Mouse (Mus musculus) ovary, adult 18-20 months (tissue): ENCODE results near the gene Sox30.
"Not testable (repeated sequence)": the region's sequence is repeated elsewhere in the genome, so short reads cannot be mapped to it uniquely, and the experiment has no call there.

ENCODE experiments used
- DNase-seq: peaks from one replicate; pipeline ENCODE4 v3.0.0; 2022; ENCODE audit warnings: low spot score, mixed read lengths

Gene Sox30

DNA sequence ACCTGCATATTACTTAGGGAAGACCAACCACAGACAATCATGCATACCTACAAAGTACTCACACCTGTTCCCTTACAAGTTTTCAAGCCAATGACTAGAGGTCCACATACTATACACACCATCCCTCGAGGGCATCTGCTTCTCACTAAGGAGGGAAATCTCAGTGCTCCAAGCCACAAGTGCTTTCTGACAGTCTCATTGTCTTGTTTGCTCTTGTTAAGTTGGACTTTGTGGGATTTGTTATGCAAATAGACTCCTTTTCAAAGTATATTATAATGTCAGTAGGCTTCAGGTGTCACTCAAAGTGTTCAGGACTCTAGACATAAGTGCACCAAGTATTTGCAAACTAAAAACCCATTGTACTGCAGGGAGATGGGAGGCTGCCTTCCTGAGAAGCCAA, 40.1 kb downstream of the Sox30 start:
- no peak for DNase-seq

DNA sequence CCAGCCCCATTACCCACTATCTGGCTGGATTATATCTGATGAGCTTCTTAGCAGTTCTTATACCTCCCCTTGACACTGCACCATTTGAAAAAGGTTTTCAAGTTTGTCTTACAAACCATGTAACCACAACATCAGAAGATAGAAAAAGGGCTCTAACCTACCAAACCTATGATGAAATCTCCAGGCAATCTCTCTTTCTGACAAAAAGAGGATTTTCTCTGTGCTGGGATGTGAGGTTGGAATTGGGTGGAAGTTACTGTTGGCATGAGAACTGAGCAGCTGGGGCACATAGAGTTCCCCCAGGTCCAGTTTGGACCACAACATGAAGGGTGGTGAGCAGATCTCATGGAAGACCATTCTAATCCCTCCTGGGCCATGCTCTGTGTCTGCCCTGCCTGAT, 41.7 kb downstream of the Sox30 start:
- no peak for DNase-seq

DNA sequence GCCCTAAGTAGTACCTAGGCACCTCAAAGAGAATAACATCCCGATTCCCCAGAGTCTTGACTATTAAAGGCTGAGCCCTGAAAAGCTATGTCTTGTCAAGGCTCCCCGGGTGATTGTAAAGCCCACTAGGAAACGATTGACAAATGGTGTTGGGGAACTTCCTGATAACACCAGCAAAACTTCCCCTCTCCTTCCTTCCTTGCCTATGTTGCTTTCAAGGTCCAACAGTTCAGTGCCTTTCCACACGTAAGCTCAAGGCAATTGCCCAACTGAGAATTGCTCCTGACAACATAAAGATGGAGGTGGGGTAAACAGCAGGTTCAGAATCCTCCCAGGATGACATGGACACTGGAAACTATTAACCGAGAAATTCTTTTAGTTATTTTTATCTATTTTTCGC, 42.9 kb downstream of the Sox30 start:
- no peak for DNase-seq

DNA sequence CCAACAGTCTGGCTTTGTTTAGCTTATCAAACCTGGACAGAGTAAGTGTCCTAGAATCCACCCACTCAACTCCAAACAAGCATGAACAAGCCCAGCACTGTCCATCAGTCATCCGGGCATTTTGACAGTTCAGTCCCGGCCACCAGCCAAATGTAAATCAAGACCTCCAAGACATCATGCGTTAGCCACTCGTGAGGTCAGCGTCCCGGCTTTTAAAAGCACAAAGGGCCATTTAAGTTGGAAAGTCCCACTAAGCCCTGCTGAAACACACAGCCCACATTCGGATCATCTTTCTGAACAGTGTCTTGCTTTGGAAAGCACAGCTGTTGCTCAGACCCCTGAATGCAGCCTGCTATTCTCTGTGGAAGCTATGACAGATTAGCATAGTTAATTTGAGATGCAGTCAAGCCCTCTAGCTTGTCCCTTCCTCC, 45.9 kb downstream of the Sox30 start:
- no peak for DNase-seq

DNA sequence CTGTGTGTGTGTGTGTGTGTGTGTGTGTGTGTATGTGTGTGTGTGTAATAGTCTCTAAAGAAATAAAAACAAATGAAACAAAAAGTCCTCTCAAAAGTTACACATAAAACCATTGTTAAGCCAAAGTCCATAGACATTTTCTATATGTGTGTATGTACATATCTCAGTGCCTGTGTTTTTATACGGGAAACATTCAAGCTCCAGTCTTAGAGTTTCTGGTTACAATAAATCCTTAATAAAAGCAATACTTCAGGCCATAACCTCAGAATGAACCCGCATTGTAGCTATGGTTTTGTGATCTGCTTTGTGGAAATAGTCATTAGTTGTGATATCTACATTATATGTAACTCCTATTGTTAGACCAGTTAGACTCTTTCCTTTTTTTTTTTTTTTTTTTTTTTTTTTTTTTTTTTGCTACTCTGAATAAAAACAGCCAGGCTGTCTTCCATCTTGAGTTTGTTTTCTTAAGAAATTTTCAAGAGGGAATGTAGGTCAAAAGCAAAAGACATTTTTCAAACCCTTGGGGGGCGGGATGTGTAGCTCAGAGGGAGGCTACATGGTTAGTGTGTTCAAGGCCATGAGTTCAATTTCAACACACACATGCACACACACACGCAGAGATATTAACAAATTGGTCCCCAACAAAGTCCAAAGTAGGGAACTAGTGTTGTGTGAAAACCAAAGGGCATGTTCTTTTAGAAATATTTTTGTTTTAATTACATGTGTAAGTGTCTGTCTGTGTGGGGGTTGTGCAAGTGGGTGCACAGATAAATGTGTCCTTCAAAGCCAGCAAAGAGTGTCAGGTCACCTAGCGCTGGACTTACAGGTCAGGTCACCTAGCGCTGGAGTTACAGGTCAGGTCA, 48.1 kb downstream of the Sox30 start:
- no peak for DNase-seq

DNA sequence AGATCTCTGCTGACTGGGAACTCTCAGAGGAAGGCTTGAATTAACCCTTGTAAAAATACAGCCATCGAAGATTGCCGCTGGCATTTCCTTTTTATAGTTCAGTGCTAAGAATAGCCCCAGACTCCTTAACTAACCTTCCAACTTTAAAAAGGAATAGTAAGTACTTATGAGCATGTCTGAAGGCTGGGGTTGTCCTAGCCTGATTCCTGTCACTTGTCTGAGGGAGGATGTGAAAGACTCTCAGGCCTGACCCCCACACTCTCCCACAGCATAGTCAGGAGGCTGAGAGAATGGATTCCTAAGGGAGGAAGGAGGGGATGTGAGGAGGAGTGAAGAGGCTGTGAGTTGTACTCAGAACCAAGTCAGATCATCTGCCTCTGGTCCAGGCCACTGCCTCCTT, 49.4 kb downstream of the Sox30 start:
- no peak for DNase-seq

DNA sequence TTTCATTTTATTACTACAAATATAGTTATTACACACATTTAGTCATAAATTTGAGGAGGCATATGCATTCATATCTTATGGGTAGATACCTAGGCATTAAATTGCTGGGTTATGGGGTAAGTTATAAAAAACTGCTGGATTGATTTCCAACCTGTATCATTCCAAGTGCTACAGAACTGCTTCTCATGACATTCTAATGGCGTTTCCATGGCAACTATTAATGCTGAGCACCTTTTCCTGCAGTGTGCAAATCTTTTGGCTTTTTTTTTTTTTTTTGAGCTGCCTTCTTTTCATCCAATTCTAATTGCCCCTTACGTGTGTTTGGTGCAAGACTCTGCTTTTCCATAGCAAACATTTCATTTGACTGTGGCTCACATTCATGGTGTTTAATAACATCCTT, 49.9 kb downstream of the Sox30 start:
- no peak for DNase-seq

GRCm38 (mm10) chr11:46031470-46031869, 51.4 kb downstream of the Sox30 start:
- DNase-seq, result no peak

- DNase-seq, result no peak
Observed at GRCm38 (mm10) chr11:46032956-46033355, 52.8 kb downstream of the Sox30 start.

GRCm38 (mm10) chr11:46036374-46036773, 56.3 kb downstream of the Sox30 start:
- no peak for DNase-seq

GRCm38 (mm10) chr11:46038901-46039300, 58.8 kb downstream of the Sox30 start:
- DNase-seq, result no peak

DNA sequence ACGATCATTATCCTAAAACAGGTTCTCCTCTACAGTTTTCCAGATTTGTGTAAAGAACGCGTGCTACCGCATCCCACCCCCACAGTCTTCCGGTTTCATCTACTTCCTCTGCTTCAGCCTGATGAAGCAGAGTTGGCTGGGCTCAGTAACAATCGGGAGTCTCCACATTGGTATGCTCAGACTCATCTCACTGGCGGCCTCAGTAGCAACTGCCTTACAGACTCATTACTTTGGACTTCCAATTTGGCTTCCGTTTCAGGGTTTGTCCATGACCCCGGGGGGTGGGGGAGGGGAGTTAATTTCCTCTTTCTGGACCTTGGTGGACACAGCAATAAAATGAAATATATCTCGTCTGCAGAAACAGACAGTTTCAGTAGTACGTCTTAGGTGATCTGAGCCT, 59.2 kb downstream of the Sox30 start:
- peak; percentile 20 for DNase-seq

- no peak for DNase-seq
Observed at GRCm38 (mm10) chr11:46040841-46041556, 60.9 kb downstream of the Sox30 start.

DNA sequence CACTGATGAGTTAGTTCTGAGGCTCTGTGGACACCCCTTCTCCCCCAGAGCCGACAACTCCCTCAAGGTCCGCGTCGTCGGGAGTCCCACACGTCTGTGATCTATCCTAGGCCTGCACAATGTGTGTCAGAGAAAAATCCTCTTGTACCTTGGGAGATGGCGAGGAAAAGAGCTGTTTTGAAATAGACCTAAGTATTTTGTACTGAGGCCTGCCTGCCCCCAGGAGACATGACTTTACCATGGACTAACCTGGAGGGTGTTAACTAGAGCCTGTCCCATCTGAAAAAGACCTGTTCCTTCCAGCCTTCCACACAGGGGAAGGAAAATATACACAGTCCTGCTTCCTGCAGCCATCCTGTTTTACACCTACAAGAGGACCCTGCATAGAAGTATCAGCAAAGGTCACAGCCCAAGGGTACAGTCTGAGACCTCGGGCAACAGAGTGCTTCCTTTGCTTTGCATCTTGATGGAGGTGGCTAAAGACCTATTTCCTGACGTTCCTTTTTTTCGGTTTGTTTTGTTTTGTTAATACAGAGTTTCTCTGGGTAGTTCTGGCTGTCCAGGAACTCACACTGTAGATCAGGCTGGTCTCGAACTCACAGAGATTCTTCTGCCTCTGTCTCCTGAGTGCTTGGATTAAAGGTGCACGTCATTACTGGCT, 61.6 kb downstream of the Sox30 start:
- DNase-seq, result no peak

GRCm38 (mm10) chr11:46044781-46045180, 64.7 kb downstream of the Sox30 start:
- no peak for DNase-seq

GRCm38 (mm10) chr11:46047264-46047663, 67.2 kb downstream of the Sox30 start:
- no peak for DNase-seq

DNA sequence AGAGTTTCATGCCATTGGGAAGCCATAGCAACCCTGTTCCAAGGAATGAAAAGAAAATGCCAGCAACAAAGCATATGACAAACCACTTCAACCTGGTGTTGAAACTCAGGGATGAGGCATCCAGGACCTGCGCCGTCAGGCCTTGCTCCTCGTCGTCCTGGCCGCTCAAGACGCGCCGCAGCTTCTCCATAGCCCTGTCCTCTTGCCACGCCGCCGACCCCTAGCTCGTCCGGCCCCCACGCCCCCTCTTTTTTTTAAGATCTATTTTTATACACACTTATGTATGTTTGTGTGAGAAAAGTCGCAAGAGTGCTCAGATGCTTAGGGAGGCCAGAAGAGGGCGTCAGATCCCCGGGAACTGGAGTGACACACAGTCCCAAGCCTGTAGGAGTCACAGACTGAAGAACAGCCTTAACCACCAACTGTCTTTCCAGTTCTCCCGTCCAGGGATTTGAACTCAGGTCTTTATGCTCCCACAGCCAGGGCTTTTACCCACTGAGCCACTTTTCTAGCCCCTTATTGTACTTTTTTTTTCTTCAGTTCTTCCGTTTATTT, 72.1 kb downstream of the Sox30 start, which contains the start of gene Gm12166:
Gm12166 (minus strand) TSS at position 217 of the 555 bp plus-strand sequence.
- peak; percentile 28 for DNase-seq

GRCm38 (mm10) chr11:46053457-46053856, 73.3 kb downstream of the Sox30 start:
- not testable (repeated sequence) for DNase-seq

DNA sequence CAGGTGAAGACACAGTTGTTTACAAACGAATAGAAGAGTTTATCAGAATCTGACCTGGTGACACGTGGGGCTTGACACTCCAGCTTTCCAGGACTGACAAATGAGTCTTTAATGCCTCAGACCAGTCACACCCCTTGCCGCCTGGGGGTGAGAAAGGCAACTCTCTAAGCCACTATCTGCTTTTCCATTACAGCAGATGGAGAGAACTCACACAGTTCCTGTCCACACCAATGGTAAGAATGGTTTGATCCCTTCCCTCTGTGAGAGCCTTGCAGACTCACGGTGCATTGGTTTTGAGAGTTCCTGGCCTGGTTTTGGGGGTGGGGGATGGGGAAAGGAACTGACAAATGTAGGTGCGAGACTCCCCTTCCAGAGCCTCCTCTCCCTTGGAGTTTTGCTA, 74.2 kb downstream of the Sox30 start:
- DNase-seq, result no peak

DNA sequence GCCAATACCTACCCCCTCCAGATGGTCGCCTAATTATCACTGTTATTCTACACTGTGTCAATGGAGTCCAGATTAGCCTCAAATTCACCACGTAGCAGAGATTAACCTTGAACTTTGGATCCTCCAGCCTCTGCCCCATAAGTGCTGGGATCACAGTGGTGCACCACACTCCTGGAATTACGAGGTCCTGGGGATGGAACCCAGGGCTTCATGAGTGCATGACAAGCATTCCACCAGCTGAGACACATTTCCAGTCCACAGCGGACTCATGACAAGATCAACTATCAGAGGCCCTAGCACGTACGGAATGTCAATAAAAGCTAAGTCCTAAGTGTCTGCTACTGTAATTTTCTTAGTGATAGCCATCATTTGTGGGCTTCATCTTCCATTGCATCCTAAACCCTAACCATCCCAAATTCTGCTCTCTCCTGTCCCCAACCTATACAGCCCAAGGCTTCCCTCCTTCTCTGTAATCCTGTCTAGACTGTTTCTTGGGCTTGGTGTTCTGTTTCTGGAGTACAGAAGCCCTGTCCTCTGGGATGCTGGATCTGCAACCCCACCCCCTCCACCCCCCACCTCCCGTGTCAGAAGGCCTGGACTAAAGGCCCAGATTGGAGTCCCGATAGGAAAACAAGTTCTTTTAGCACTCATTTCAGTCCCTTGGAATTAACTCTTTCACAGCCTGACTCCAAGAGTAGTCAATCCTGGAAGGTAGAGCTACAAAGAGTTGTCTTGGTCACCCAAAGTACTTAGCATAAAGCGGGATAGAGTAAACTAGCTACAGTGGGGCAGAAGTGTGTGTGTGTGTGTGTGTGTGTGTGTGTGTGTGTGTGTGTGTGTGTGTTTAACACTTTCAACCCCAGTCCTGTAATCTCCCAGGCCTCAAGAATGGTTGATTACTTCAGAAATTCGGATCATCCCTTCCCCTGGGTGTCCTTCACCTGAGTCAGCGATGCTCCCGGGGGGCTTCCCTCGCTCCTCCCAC, 75.1 kb downstream of the Sox30 start:
- DNase-seq, result no peak
